23 mouse cellular contexts compared by ENCODE assay signal in genomic region chr13:110238970-110239369, GRCm38 (mm10). TPM values are rescaled to one million over a fixed set of nuclear protein-coding genes. Genes with fewer than 3 reads are reported as not detected.
A peak's percentile ranks its signal among the peaks of the same experiment; 100 is the strongest.
DNase-seq lines count a peak whose midpoint lies in the region; ATAC-seq lines count a peak whose summit lies in the region.
"Had no signal": no experiment of that assay in that cellular context is flagged by ENCODE, and none has a peak within 500 bp of the region (broad histone marks: within the 10 kb centered on the region; RNA-seq: fewer than 3 reads in every experiment).

No protein-coding gene starts in this region.

- H3K27ac ChIP-seq in embryonic facial prominence, embryonic 12.5 days: no peak overlapping the region
- no peak overlapping the region for H3K27ac ChIP-seq in embryonic facial prominence, embryonic 10.5 days (replicated peaks)
- H3K27ac ChIP-seq in hindbrain, embryonic 12.5 days: no peak overlapping the region; the same call in 1 of the 2 replicates
- H3K27ac ChIP-seq in midbrain, embryonic 13.5 days: peak overlapping the region; percentile 86
- peak overlapping the region; percentile 58 for H3K27ac ChIP-seq in neural tube, embryonic 15.5 days (replicated peaks)
- H3K27ac ChIP-seq: embryonic facial prominence, embryonic 15.5 days; forebrain, embryonic 12.5 days; kidney, postnatal 0 days; layer of hippocampus, adult 2 months; liver, embryonic 12.5 days; lung, embryonic 15.5 days had no signal

- DNase-seq in embryonic facial prominence, embryonic 10.5 days (ENCODE audit: low spot score): no peak
- DNase-seq: adrenal gland, adult 2 months; cerebellum, adult 11-12 months; cerebellum, postnatal 25 days; gastrocnemius, postnatal 25 days; heart, postnatal 36 days; thymus, postnatal 4 days had no signal

- H3K36me3 ChIP-seq in embryonic facial prominence, embryonic 12.5 days: no peaks in the 10 kb centered on the region
- no peaks in the 10 kb centered on the region for H3K36me3 ChIP-seq in embryonic facial prominence, embryonic 10.5 days (replicated peaks)
- H3K36me3 ChIP-seq in hindbrain, embryonic 12.5 days: peaks cover 3% of the 10 kb centered on the region; the same call in 1 of the 2 replicates
- peaks cover 8% of the 10 kb centered on the region; the same call in 1 of the 2 replicates for H3K36me3 ChIP-seq in midbrain, embryonic 13.5 days
- 0 out of 2 replicates have a peak, but pooled peaks cover 4% of the 10 kb centered on the region for H3K36me3 ChIP-seq in neural tube, embryonic 15.5 days
- H3K36me3 ChIP-seq: embryonic facial prominence, embryonic 15.5 days; forebrain, embryonic 12.5 days; heart, embryonic 12.5 days; liver, embryonic 12.5 days; lung, embryonic 15.5 days had no signal

- H3K4me2 ChIP-seq in embryonic facial prominence, embryonic 12.5 days (replicated peaks): no peak overlapping the region
- H3K4me2 ChIP-seq in hindbrain, embryonic 12.5 days (replicated peaks): no peak overlapping the region
- no peak overlapping the region for H3K4me2 ChIP-seq in midbrain, embryonic 13.5 days (replicated peaks)
- no peak overlapping the region for H3K4me2 ChIP-seq in neural tube, embryonic 15.5 days
- H3K4me2 ChIP-seq: embryonic facial prominence, embryonic 15.5 days; forebrain, embryonic 12.5 days; heart, embryonic 12.5 days; liver, embryonic 12.5 days; lung, embryonic 15.5 days had no signal

- H3K4me3 ChIP-seq in embryonic facial prominence, embryonic 12.5 days: no peak overlapping the region
- H3K4me3 ChIP-seq in embryonic facial prominence, embryonic 10.5 days: no peak overlapping the region
- H3K4me3 ChIP-seq in hindbrain, embryonic 12.5 days: no peak overlapping the region
- H3K4me3 ChIP-seq in midbrain, embryonic 13.5 days (replicated peaks): no peak overlapping the region
- H3K4me3 ChIP-seq in neural tube, embryonic 15.5 days (replicated peaks): no peak overlapping the region
- H3K4me3 ChIP-seq: embryonic facial prominence, embryonic 15.5 days; forebrain, embryonic 12.5 days; heart, embryonic 12.5 days; layer of hippocampus, adult 2 months; liver, embryonic 12.5 days; lung, embryonic 15.5 days had no signal

- H3K9me3 ChIP-seq in embryonic facial prominence, embryonic 12.5 days: no peaks in the 10 kb centered on the region
- no peaks in the 10 kb centered on the region for H3K9me3 ChIP-seq in embryonic facial prominence, embryonic 10.5 days
- no peaks in the 10 kb centered on the region for H3K9me3 ChIP-seq in hindbrain, embryonic 12.5 days (replicated peaks)
- no peaks in the 10 kb centered on the region for H3K9me3 ChIP-seq in midbrain, embryonic 13.5 days
- H3K9me3 ChIP-seq in neural tube, embryonic 15.5 days (replicated peaks): no peaks in the 10 kb centered on the region
- H3K9me3 ChIP-seq: embryonic facial prominence, embryonic 15.5 days; forebrain, embryonic 12.5 days; heart, embryonic 12.5 days; liver, embryonic 12.5 days; lung, embryonic 15.5 days had no signal

- H3K27me3 ChIP-seq in embryonic facial prominence, embryonic 12.5 days: no peaks in the 10 kb centered on the region
- no peaks in the 10 kb centered on the region for H3K27me3 ChIP-seq in embryonic facial prominence, embryonic 10.5 days (replicated peaks; ENCODE audit: low read depth, poor library complexity, severe bottlenecking)
- no peaks in the 10 kb centered on the region for H3K27me3 ChIP-seq in hindbrain, embryonic 12.5 days
- H3K27me3 ChIP-seq in midbrain, embryonic 13.5 days: no peaks in the 10 kb centered on the region
- no peaks in the 10 kb centered on the region for H3K27me3 ChIP-seq in neural tube, embryonic 15.5 days (replicated peaks)
- H3K27me3 ChIP-seq: CH12.LX; embryonic facial prominence, embryonic 15.5 days; forebrain, embryonic 12.5 days; heart, embryonic 12.5 days; liver, embryonic 12.5 days; lung, embryonic 15.5 days had no signal

- 54% methylated on average over 3 of the region's 3 CpGs for WGBS in embryonic facial prominence, embryonic 12.5 days
- 61% methylated on average over 3 of the region's 3 CpGs for WGBS in embryonic facial prominence, embryonic 10.5 days
- WGBS in hindbrain, embryonic 12.5 days: 43% methylated on average over 3 of the region's 3 CpGs
- WGBS in midbrain, embryonic 13.5 days: 31% methylated on average over 3 of the region's 3 CpGs
- WGBS in neural tube, embryonic 15.5 days: 16% methylated on average over 3 of the region's 3 CpGs

- H3K4me1 ChIP-seq in embryonic facial prominence, embryonic 12.5 days: peaks cover 5% of the 10 kb centered on the region; the same call in 1 of the 2 replicates
- peaks cover 13% of the 10 kb centered on the region for H3K4me1 ChIP-seq in embryonic facial prominence, embryonic 10.5 days
- H3K4me1 ChIP-seq in hindbrain, embryonic 12.5 days: peaks cover 29% of the 10 kb centered on the region
- peaks cover 42% of the 10 kb centered on the region for H3K4me1 ChIP-seq in midbrain, embryonic 13.5 days (replicated peaks)
- peaks cover 28% of the 10 kb centered on the region for H3K4me1 ChIP-seq in neural tube, embryonic 15.5 days
- H3K4me1 ChIP-seq: liver, embryonic 12.5 days had no signal

- 0 out of 2 replicates have a peak, but pooled peaks have one; percentile 52 for ATAC-seq in embryonic facial prominence, embryonic 12.5 days (ENCODE audit: insufficient number of reproducible peaks, insufficient read depth, low FRiP score, low TSS enrichment)
- peak; percentile 62 for ATAC-seq in hindbrain, embryonic 12.5 days (ENCODE audit: low FRiP score)
- peak; percentile 80 for ATAC-seq in midbrain, embryonic 13.5 days
- peak; percentile 69; the same call in 1 of the 2 replicates for ATAC-seq in neural tube, embryonic 15.5 days (ENCODE audit: low FRiP score)
- no peak for ATAC-seq in megakaryocyte-erythroid progenitor cell, adult 5-6 weeks (replicated peaks; ENCODE audit: low FRiP score, low TSS enrichment, poor library complexity, severe bottlenecking)
- no peak for ATAC-seq in cerebellum, adult (ENCODE audit: insufficient number of reproducible peaks, low FRiP score, low TSS enrichment)
- no peak for ATAC-seq in erythroblast, adult 5-6 weeks (replicated peaks; ENCODE audit: low FRiP score, poor library complexity, severe bottlenecking)
- ATAC-seq: intestine, embryonic 16.5 days; liver, embryonic 12.5 days had no signal

- H3K9ac ChIP-seq in embryonic facial prominence, embryonic 12.5 days: no peak overlapping the region
- H3K9ac ChIP-seq in hindbrain, embryonic 12.5 days: no peak overlapping the region
- peak overlapping the region; percentile 36; the same call in 1 of the 2 replicates for H3K9ac ChIP-seq in midbrain, embryonic 13.5 days (replicated peaks)
- H3K9ac ChIP-seq in neural tube, embryonic 15.5 days (replicated peaks): no peak overlapping the region
- H3K9ac ChIP-seq: embryonic facial prominence, embryonic 15.5 days; forebrain, embryonic 12.5 days; heart, embryonic 12.5 days; liver, embryonic 12.5 days; lung, embryonic 15.5 days had no signal

RNA-seq across cellular contexts. Expression of gene Rab3c, which starts 41.8 kb away (rescaled TPM):
- 4.0 and 4.4 TPM in 2 replicates for polyA plus RNA-seq in embryonic facial prominence, embryonic 12.5 days (2016; fragmentation: Nextera tagmentation; extraction: Ambion mirVana)
- polyA plus RNA-seq in embryonic facial prominence, embryonic 10.5 days (2016; fragmentation: Nextera tagmentation; extraction: Ambion mirVana): 2.9 TPM in 2 replicates
- polyA plus RNA-seq in hindbrain, embryonic 12.5 days (2016; fragmentation: Nextera tagmentation; extraction: Ambion mirVana): 86.8 and 90.8 TPM in 2 replicates
- 207 and 215 TPM in 2 replicates for polyA plus RNA-seq in midbrain, embryonic 13.5 days (2015; fragmentation: Nextera tagmentation; extraction: Ambion mirVana)
- 174 and 215 TPM in 2 replicates for polyA plus RNA-seq in neural tube, embryonic 15.5 days (2015; fragmentation: Nextera tagmentation; extraction: Ambion mirVana)
- total RNA-seq in megakaryocyte-erythroid progenitor cell, adult 5-6 weeks (2014; fragmentation: Nextera tagmentation): not detected in 2 replicates
- not detected in 2 replicates for total RNA-seq in megakaryocyte-erythroid progenitor cell, adult 5-6 weeks (2017)
- not detected in 2 replicates for total RNA-seq in erythroblast, adult 5-6 weeks (2015; ENCODE audit: low replicate concordance)
- not detected in 2 replicates for total RNA-seq in erythroblast, adult 5-6 weeks (2017; ENCODE audit: low replicate concordance)
- total RNA-seq: CH12.LX; gastrocnemius, postnatal 25 days had no signal
- polyA plus RNA-seq: liver, embryonic 12.5 days had no signal

Comparison
In these comparisons a context has a peak if more than half of its experiments do, and no peak if none do; other contexts are left out.
1. ATAC-seq: peak in embryonic facial prominence, embryonic 12.5 days (single experiment), hindbrain, embryonic 12.5 days (single experiment), midbrain, embryonic 13.5 days (single experiment) and neural tube, embryonic 15.5 days (single experiment); none in megakaryocyte-erythroid progenitor cell, adult 5-6 weeks (single experiment), cerebellum, adult (single experiment) and erythroblast, adult 5-6 weeks (single experiment).
2. H3K27ac ChIP-seq: peak in midbrain, embryonic 13.5 days (single experiment) and neural tube, embryonic 15.5 days (single experiment); none in embryonic facial prominence, embryonic 12.5 days (single experiment), embryonic facial prominence, embryonic 10.5 days (single experiment) and hindbrain, embryonic 12.5 days (single experiment).
3. RNA of gene Rab3c, which starts 41.8 kb away (polyA plus RNA-seq): 174 to 215 TPM in neural tube, embryonic 15.5 days, 207 to 215 TPM in midbrain, embryonic 13.5 days and 86.8 to 90.8 TPM in hindbrain, embryonic 12.5 days; 4.0 to 4.4 TPM in embryonic facial prominence, embryonic 12.5 days and 2.9 TPM in embryonic facial prominence, embryonic 10.5 days; every median in the first group is over 10 times any median in the second.